Mouse (Mus musculus) gastrocnemius, postnatal 4 days (tissue): ENCODE data around the gene Gm11568. TPM values are rescaled to one million over a fixed set of nuclear protein-coding genes. Genes with fewer than 3 reads are reported as not detected.
"Not testable (repeated sequence)": the region's sequence is repeated elsewhere in the genome, so short reads cannot be mapped to it uniquely, and the experiment has no call there.

Experiments used
- DNase-seq, 2 experiments: peaks; one replicate each; pipeline ENCODE4 v3.0.0; 2021 to 2022; ENCODE audit warnings: low spot score in 2 of 2, mixed read lengths in 2 of 2
- long read RNA-seq, 2 experiments: library from polyadenylated mRNA; stranded (forward); transcript quantifications; one replicate each; pipeline ENCODE4 v2.0.0; 2021
- total RNA-seq, 2 experiments: library from RNA; stranded (reverse); gene quantifications; 2 replicates each; pipeline ENCODE4 v1.2.3; 2021

The Gm11568 gene
- total RNA-seq: not detected
- long read RNA-seq, experiment 1, partial matches to known transcripts: 0 of 3 reads
- long read RNA-seq, experiment 1, other reads (novel, unspliced or antisense): 0 of 3 reads
- long read RNA-seq, experiment 2: 0 reads

DNA sequence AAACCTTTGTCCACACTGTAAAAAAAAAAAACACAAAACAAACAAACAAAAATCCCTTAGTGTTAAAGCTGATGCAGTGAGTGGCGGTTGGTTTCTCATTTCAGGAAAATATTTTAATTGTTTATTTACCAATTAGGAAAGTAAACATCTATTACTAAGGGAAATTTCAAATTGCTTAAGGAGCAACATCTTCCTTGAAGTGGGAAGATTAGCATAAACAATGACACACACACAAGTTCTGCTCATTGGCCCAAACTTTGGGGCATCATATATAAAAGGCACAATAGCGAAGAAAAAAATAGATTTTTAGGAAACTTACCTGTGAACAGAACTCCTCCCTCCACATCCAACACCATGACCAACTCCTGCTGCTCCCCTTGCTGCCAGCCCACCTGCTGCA lies at the start of gene Gm11568:
Gene Gm11568 (plus strand): TSS at position 301 of the 400 bp plus-strand sequence.
- no peak for DNase-seq

DNA sequence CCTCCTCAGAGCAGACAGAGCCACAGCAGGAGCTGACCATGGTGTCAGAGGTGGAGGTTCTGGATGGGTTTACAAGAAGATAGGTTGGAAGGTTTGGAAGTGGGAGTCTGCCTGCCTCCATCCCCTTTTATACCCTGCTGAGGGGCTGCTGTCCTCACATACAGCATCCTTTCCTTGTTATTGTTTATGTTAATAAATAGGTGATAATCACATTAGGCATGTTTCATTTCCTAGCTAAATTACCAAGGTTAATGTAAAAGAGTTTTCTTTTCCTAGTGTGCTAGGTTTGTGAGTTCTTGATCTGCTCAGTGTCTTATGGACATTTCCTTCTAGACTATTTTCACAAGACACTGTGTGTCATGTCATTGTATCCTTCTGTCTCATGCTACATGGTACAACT lies 47.9 kb upstream of the Gm11568 start, which contains the start of gene Krtap4-13:
Gene Krtap4-13 (minus strand): TSS at position 101 of the 400 bp plus-strand sequence.
- not testable (repeated sequence) for DNase-seq

- DNase-seq: not testable (repeated sequence)
These were observed 42.2 kb upstream of the Gm11568 start, which contains the start of gene Gm11564 for GRCm38 (mm10) chr11:99815566-99815965. TSS of gene Gm11564 (minus strand) at chr11:99815666.

DNA sequence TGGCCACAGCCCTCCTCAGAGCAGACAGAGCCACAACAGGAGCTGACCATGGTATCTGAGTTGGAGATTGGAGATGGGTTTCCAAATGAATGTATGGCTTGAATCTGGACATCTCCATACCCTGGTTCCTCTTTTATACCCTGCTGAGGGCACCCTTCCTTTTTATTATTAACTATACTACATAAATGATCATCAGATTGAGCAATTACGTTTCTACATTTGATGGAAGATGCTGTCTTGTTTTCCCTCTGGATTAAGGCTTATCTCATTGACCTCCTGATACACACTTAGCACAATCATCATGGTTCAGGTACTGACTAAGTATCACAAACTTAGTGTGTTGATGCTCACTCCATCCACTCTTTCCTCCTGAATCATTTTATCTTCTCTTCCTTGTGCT lies 19.8 kb upstream of the Gm11568 start, which contains the start of gene 2300003K06Rik:
Gene 2300003K06Rik (minus strand): TSS at position 101 of the 400 bp plus-strand sequence.
- DNase-seq: no peak

GRCm38 (mm10) chr11:99842185-99842584 lies 15.5 kb upstream of the Gm11568 start:
- DNase-seq: no peak

DNA sequence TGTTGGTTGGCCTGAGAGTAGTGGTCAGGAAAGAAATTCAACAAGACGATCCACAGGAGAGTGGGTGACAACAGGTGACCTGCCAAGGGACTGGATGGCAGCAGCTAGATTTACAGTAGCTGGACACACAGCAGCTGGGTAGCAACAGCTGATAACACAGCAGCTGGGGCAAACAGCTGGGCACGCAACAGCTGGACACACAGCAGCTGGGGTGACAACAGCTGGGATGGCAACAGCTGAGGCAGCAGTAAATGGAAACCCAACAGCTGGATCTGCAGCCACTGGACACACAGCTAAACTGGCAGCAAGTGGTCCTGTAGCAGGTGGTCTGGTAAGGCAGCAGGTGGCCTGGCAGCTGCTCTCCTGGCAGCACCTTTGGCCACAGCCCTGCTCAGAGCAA lies 11.0 kb upstream of the Gm11568 start:
- no peak for DNase-seq

- DNase-seq: no peak
These were observed 6.2 kb upstream of the Gm11568 start, which contains the start of gene Krtap4-16 for GRCm38 (mm10) chr11:99851508-99851907. TSS of gene Krtap4-16 (minus strand) at chr11:99851608.

GRCm38 (mm10) chr11:99854121-99854520 lies 3.6 kb upstream of the Gm11568 start:
- no peak for DNase-seq

- DNase-seq: no peak
These were observed 1.0 kb downstream of the Gm11568 start for GRCm38 (mm10) chr11:99858761-99859160.

DNA sequence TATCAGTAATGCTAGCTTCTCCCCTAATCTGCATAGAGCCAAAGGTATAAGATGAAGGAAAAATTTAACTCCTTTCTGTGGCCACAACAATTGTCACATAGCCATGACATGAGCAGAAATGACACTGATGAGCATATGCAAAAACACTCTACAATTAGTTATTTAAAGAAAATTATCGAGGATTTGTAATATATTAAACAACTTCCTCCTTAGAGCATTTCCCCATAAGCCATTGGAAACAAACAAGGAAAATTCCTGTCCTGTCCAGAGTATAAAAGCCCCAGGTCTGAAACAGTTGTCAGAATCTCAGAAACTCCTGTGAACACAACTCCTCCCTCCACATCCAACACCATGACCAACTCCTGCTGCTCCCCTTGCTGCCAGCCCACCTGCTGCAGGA lies 6.5 kb downstream of the Gm11568 start, which contains the start of gene Gm11559:
Gene Gm11559 (plus strand): TSS at position 301 of the 400 bp plus-strand sequence.
- DNase-seq: not testable (repeated sequence)

DNA sequence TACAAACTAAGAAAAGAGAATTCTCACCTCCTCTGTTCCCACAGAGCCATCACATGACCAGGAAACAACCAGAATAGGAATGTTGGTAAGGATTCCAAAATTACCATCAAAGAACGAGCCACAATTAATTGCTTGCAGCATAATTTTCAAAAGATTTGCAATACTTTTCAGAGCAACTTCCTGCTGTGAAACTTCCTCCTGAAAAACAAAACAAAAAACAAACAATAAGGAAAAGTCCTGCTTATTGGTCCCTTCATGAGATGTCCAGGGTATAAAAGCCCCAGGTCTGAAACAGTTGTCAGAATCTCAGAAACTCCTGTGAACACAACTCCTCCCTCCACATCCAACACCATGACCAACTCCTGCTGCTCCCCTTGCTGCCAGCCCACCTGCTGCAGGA lies 15.4 kb downstream of the Gm11568 start, which contains the start of gene Krtap9-1:
Gene Krtap9-1 (plus strand): TSS at position 301 of the 400 bp plus-strand sequence.
- DNase-seq: not testable (repeated sequence)

GRCm38 (mm10) chr11:99878887-99879286 lies 21.2 kb downstream of the Gm11568 start, which contains the start of gene Gm11567:
TSS of gene Gm11567 (plus strand) at chr11:99879187.
- not testable (repeated sequence) for DNase-seq

- DNase-seq: no peak
These were observed 49.9 kb downstream of the Gm11568 start, which contains the start of gene Krtap31-1 for GRCm38 (mm10) chr11:99907620-99908019. TSS of gene Krtap31-1 (plus strand) at chr11:99907920.

Other genes with a start within 250 kb of the Gm11568 start
- gene Gm11937, start 247.7 kb upstream of the Gm11568 start, total RNA-seq: not detected
- gene Krtap2-4, start 243.1 kb upstream of the Gm11568 start, total RNA-seq: not detected
- not detected for gene Gm11562, start 237.5 kb upstream of the Gm11568 start, total RNA-seq
- not detected for gene Krtap4-1, start 229.7 kb upstream of the Gm11568 start, total RNA-seq
- gene Krtap4-2, start 222.8 kb upstream of the Gm11568 start, total RNA-seq: not detected
- not detected for gene Krtap4-7, start 213.8 kb upstream of the Gm11568 start, total RNA-seq
- gene Gm11555, start 207.7 kb upstream of the Gm11568 start, total RNA-seq: not detected
- gene Gm11563, start 199.0 kb upstream of the Gm11568 start, total RNA-seq: not detected
- not detected for gene Krtap4-6, start 192.0 kb upstream of the Gm11568 start, total RNA-seq
- gene Gm14190, start 167.2 kb upstream of the Gm11568 start, total RNA-seq: not detected
- gene Gm14180, start 123.6 kb upstream of the Gm11568 start, total RNA-seq: not detected
- gene Gm11595, start 85.0 kb upstream of the Gm11568 start, total RNA-seq: not detected
- gene Krtap4-8, start 77.2 kb upstream of the Gm11568 start, total RNA-seq: not detected
- gene Krtap4-9, start 72.7 kb upstream of the Gm11568 start, total RNA-seq: not detected
- gene Gm11596, start 64.5 kb upstream of the Gm11568 start, total RNA-seq: not detected
- gene Gm11569, start 59.0 kb upstream of the Gm11568 start, total RNA-seq: not detected
- gene Gm11554, start 53.5 kb upstream of the Gm11568 start, total RNA-seq: not detected
- gene Krtap4-13, start 48.0 kb upstream of the Gm11568 start, total RNA-seq: not detected
- not detected for gene Gm11564, start 42.3 kb upstream of the Gm11568 start, total RNA-seq
- gene 2300003K06Rik, start 19.9 kb upstream of the Gm11568 start, total RNA-seq: not detected
- gene Krtap4-16, start 6.3 kb upstream of the Gm11568 start, total RNA-seq: not detected
- gene Gm11559, start 6.6 kb downstream of the Gm11568 start, total RNA-seq: not detected
- not detected for gene Krtap9-1, start 15.5 kb downstream of the Gm11568 start, total RNA-seq
- gene Gm11567, start 21.3 kb downstream of the Gm11568 start, total RNA-seq: not detected
- gene Krtap31-1, start 50.0 kb downstream of the Gm11568 start, total RNA-seq: not detected
- gene Gm11565, start 56.8 kb downstream of the Gm11568 start, total RNA-seq: not detected
- gene Krtap31-2, start 78.4 kb downstream of the Gm11568 start, total RNA-seq: not detected
- not detected for gene Krtap9-5, start 90.6 kb downstream of the Gm11568 start, total RNA-seq
- not detected for gene Krtap29-1, start 121.1 kb downstream of the Gm11568 start, total RNA-seq
- gene Krtap16-1, start 128.7 kb downstream of the Gm11568 start, total RNA-seq: not detected
- not detected for gene Krtap17-1, start 136.1 kb downstream of the Gm11568 start, total RNA-seq
- gene Krt33a, start 158.3 kb downstream of the Gm11568 start, total RNA-seq: not detected
- gene Krt33b, start 172.0 kb downstream of the Gm11568 start, total RNA-seq: under 1 TPM in 1 of 2 experiments, not detected in 1; 0.22 TPM
- gene Krt34, start 183.6 kb downstream of the Gm11568 start, total RNA-seq: not detected
- gene Krt31, start 192.6 kb downstream of the Gm11568 start, total RNA-seq: not detected
- not detected for gene Krt32, start 230.3 kb downstream of the Gm11568 start, total RNA-seq
- under 1 TPM; 0.15 to 0.31 TPM for gene Krt35, start 238.3 kb downstream of the Gm11568 start, total RNA-seq
- not detected for gene Krt36, start 247.7 kb downstream of the Gm11568 start, total RNA-seq